Mouse (Mus musculus) lung, adult 2 months (tissue): Measurements from ENCODE around the gene Zfp62.

Experiments used
- CTCF ChIP-seq: fragments of 200-500 bp; IDR thresholded peaks from 2 replicates; pipeline ENCODE4 v1.5.1; 2011; ENCODE audit warnings: mild to moderate bottlenecking, low read length, control low read depth; ENCODE audit not compliant: insufficient read depth
- POLR2A ChIP-seq: fragments of 200-500 bp; IDR thresholded peaks from 2 replicates; pipeline ENCODE4 v1.6.1; 2011; ENCODE audit warnings: low read depth, mild to moderate bottlenecking, control low read depth, low read length, borderline replicate concordance; ENCODE audit errors: extremely low read depth

- TF ChIP-seq CTCF, result no peak
- no peak for TF ChIP-seq POLR2A
These were observed 49.0 kb upstream of the Zfp62 start, which contains the start of gene Olfr1394 for GRCm38 (mm10) chr11:49154077-49154476.
